Mouse (Mus musculus) adrenal gland, adult 18-20 months (tissue): ENCODE measurements around the gene Gm10203. TPM values are rescaled to one million over a fixed set of nuclear protein-coding genes. Genes with fewer than 3 reads are reported as not detected.
"Not testable (repeated sequence)": the region's sequence is repeated elsewhere in the genome, so short reads cannot be mapped to it uniquely, and the experiment has no call there.

Source experiments
- DNase-seq, 2 experiments: peaks; one replicate each; pipeline ENCODE4 v3.0.0; 2021 to 2022; ENCODE audit warnings: low spot score in 2 of 2
- long read RNA-seq, 2 experiments: library from polyadenylated mRNA; stranded (forward); transcript quantifications; one replicate each; pipeline ENCODE4 v2.0.0; 2021
- total RNA-seq, 2 experiments: library from RNA; stranded (reverse); gene quantifications; 1 replicate in 1 of 2; 2 replicates in 1 of 2; pipeline ENCODE4 v1.2.3; 2021

Gene Gm10203
- total RNA-seq = not detected
- long read RNA-seq, experiment 1 = 0 reads
- long read RNA-seq, experiment 2 = 0 reads

DNA sequence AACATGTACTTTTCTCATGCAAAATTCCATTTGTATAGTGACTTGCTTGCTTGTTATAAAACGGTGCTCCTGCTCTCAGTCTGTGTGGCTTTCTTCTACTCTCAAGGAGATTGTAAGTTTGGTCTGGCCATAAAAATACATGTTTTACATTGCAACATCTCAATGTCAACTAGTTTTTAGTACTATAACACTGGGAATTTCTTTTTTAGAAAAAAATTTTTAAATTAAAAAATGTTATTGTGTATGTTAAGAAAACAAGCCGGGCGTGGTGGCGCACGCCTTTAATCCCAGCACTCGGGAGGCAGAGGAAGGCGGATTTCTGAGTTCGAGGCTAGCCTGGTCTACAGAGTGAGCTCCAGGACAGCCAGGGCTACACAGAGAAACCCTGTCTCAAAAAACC is at the start of gene Gm10203:
Gene Gm10203, plus strand, starts transcription at position 301 of the 400 bp plus-strand sequence.
- not testable (repeated sequence) for DNase-seq

DNA sequence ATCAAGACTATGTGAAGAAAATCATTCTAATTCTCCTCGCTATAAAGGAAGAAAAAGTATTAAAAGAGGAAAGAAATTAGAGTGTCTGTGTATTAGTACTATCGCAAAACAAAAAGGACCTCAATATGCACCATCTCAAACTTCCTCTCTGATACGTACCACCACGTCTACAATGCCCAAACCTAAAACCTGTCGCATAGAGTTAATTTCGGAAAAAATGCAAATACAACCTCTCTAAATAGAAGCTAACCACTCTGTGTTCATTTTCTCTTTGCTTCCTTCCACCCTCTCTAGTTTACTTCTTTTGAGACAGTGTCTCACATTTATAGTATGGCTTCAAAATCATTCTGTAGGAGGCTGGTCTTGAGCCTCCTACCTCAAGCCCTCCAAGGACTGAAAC is 37.6 kb upstream of the Gm10203 start:
- no peak for DNase-seq

- no peak for DNase-seq
Measured at GRCm38 (mm10) chr6:149093465-149093864, 36.5 kb upstream of the Gm10203 start.

GRCm38 (mm10) chr6:149094555-149094954 is 35.4 kb upstream of the Gm10203 start:
- DNase-seq = no peak

GRCm38 (mm10) chr6:149095389-149095788 is 34.6 kb upstream of the Gm10203 start:
- no peak for DNase-seq

DNA sequence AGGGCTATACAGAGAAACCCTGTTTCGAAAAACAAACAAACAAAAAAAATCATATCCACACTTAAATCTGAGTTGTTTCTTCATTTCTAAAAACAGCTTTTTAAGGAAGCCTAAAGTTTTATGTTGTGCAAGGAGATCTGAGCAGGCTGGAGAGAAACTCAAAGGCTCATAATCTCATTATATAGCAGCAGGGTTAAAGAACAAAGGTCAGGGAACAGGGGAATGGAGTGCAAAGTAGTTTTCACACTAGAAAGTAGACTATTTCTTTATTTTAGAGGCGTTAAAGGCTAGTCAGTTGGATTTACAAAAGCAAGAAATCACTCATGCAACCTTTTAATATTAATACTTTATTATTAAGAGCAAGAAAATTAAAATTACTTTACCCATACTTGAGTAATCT is 33.7 kb upstream of the Gm10203 start:
- no peak for DNase-seq

GRCm38 (mm10) chr6:149097276-149097675 is 32.7 kb upstream of the Gm10203 start:
- no peak for DNase-seq

DNA sequence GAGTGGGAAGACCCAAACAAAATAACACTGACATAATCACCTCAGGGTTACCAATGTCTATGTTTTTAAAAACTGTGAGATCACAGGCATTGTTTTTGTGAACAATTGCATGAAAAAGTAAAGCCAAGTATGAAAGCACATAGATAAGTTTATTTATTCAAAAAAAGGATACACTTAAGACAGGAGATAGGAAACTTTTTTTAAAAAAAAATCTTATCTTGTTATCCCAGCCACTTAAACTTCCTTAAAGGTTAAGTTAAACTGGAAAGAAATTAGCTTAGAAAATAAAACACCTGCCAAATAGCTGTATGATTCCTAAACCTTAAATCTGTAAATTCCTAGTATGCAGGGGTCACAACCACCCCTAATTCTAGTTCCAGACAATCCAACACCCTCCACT is 31.0 kb upstream of the Gm10203 start:
- no peak for DNase-seq

DNA sequence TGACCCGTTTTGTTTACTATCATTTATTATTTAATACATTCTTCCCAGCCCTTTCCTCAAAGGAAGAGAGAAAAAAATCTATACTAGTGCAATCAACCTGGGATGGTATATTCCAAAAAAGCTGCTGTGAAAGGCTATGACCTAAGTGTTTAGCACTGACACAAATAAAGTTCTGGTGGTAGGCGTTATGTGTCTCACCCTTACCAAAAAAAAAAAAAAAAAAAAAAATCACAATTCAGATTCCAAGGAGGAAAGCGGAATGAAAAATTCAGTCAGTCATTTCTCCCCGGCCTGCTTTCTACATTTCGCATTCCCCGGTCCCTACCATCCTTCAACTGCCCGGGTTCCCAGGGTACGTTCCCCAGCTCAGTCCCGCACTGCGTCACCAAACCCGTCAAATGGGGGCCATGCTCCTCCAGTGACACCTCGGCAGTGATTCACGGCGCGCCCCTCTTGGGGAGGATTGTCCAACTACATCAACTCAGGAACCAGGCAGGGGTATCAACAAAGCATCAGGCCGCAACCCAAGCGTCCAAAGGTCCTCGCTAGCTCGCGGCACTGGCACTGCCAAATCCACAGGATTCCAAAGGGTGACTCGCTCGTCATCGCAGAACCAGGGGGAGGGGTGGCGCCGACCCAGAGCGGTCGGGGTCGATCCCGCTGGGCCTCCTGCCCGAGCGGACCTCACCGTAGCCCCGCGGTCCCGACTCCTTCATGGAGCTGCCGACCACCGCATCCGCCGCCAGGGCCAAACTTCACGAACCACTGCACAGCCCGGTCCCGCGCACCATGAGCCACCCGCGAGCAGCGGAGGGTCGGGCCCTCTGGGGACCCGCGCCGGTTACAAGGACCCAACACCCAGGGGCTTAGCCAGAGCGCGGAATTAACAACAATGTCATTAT is 29.5 kb upstream of the Gm10203 start:
- DNase-seq = peak; percentile 55 to 66

- peak; percentile 80 to 81 for DNase-seq
Measured at GRCm38 (mm10) chr6:149101076-149101942, 28.7 kb upstream of the Gm10203 start, which contains the start of gene Dennd5b. Gene Dennd5b, minus strand, starts transcription at chr6:149101680.

- no peak for DNase-seq
Measured at GRCm38 (mm10) chr6:149101943-149102243, 28.1 kb upstream of the Gm10203 start.

DNA sequence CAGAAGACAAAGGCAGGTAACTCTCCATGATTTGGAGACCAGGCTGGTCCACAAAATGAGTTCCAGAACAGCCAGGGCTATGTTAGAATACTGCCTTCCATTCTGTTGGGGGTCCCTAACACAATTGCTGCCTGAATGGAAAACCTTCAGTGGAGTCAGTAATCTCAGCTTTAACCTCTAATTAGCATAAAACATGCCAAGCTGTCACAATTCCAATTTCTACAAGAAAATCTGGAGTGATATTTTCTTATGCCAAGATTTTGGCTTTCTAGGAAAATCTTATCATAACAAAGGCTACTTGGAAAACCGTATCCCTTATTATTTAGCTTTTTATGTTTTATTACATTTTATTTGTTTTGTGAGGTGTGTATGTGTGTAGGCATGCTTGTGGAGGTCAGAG is 26.5 kb upstream of the Gm10203 start:
- DNase-seq = no peak

- no peak for DNase-seq
Measured at GRCm38 (mm10) chr6:149107615-149108014, 22.4 kb upstream of the Gm10203 start.

GRCm38 (mm10) chr6:149108909-149109308 is 21.1 kb upstream of the Gm10203 start:
- DNase-seq = no peak

- DNase-seq = no peak
Measured at GRCm38 (mm10) chr6:149116992-149117391, 13.0 kb upstream of the Gm10203 start.

DNA sequence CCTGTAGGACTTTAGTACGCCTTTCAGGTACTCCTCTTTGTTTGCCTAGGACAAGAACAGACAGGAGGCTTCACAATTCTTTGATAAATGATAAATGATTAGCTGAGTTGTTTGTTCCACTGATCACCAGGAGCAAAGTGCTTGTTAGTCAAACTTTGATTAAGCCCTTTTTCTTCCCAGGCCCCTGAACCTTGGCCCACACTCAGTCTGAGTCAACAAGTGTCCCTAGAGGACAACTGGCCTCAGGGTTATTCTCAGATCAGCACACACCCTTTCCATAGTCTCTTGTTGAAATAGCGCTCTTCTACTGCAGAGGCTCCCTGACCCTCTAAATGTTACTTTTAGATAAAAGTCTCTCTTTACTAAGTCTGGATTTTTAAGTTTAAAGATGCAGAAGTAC is 11.0 kb upstream of the Gm10203 start:
- no peak for DNase-seq

DNA sequence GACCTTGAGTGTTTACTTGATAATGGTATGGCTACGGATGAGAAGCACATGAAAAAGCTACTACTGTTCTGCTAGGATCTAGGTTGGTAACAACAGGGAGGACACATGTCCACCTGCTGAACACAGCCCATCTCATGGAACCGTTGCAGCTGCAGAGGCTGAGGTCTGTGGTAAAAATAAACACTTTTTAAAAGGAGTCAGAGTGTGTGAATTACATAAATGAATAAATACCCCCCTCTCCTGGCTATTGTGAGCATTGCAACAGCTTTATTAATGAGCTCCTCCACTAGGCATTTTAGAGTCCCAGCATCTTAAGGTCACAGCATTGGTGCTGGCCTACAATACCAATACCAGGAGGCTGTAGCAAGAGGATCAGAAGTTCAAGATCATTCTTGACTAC is 10.1 kb upstream of the Gm10203 start:
- DNase-seq = peak in 1 of 2 experiments; percentile 61

- no peak for DNase-seq
Measured at GRCm38 (mm10) chr6:149123042-149123441, 6.9 kb upstream of the Gm10203 start.

GRCm38 (mm10) chr6:149126675-149127074 is 3.3 kb upstream of the Gm10203 start:
- peak; percentile 45 to 46 for DNase-seq

GRCm38 (mm10) chr6:149131111-149131510 is 1.1 kb downstream of the Gm10203 start:
- DNase-seq = no peak

GRCm38 (mm10) chr6:149132311-149133077 is 2.5 kb downstream of the Gm10203 start:
- DNase-seq = no peak
